Mouse (Mus musculus) lung, postnatal 0 days (tissue): ENCODE results near the gene Tpcn2. TPM values are rescaled to one million over a fixed set of nuclear protein-coding genes. Genes with fewer than 3 reads are reported as not detected.

ENCODE experiments used
- ATAC-seq: fragments of 200-750 bp; cut with Nextera tagmentation; 2 replicates; pipeline ENCODE4 v1.8.0; 2017; ENCODE audit warnings: moderate library complexity
- DNase-seq: peaks from one replicate; pipeline ENCODE4 v3.0.0-alpha.2; 2016; ENCODE audit warnings: low spot score
- H3K27ac ChIP-seq: fragments of 300-500 bp; sonication (generic); 2 replicates; pipeline ENCODE4 v1.5.1; 2014; ENCODE audit warnings: antibody characterized with exemption, mild to moderate bottlenecking, low read length, mixed read lengths
- H3K27me3 ChIP-seq: fragments of 300-500 bp; sonication (generic); replicated peaks from 2 replicates; pipeline ENCODE4 v1.6.1; 2014; ENCODE audit warnings: low read length, mixed read lengths; ENCODE audit not compliant: insufficient read depth
- H3K36me3 ChIP-seq: fragments of 300-500 bp; sonication (generic); 2 replicates; pipeline ENCODE4 v1.6.1; 2014; ENCODE audit warnings: low read length, mixed read lengths; ENCODE audit not compliant: insufficient read depth
- H3K4me1 ChIP-seq: fragments of 300-500 bp; sonication (generic); 2 replicates; pipeline ENCODE4 v1.6.1; 2014; ENCODE audit warnings: antibody characterized with exemption, low read depth, low read length, mixed read lengths; ENCODE audit not compliant: insufficient read depth
- H3K4me2 ChIP-seq: fragments of 300-500 bp; sonication (generic); replicated peaks from 2 replicates; pipeline ENCODE4 v1.6.1; 2014; ENCODE audit warnings: low read depth, mild to moderate bottlenecking, low read length, moderate library complexity, mixed read lengths
- H3K4me3 ChIP-seq: fragments of 300-500 bp; sonication (generic); 2 replicates; pipeline ENCODE4 v1.5.1; 2014; ENCODE audit warnings: low read depth, low read length
- H3K9ac ChIP-seq: fragments of 300-500 bp; sonication (generic); replicated peaks from 2 replicates; pipeline ENCODE4 v1.6.1; 2014; ENCODE audit warnings: low read depth, mild to moderate bottlenecking
- H3K9me3 ChIP-seq: fragments of 300-500 bp; sonication (generic); 2 replicates; pipeline ENCODE4 v1.6.1; 2016; ENCODE audit warnings: low read length, mixed read lengths
- CTCF ChIP-seq: IDR thresholded peaks from 2 replicates; pipeline ENCODE4 v1.5.1; 2016; ENCODE audit warnings: antibody characterized with exemption, mild to moderate bottlenecking
- EP300 ChIP-seq: IDR thresholded peaks from 2 replicates; pipeline ENCODE4 v1.6.1; 2016; ENCODE audit warnings: antibody characterized with exemption, mild to moderate bottlenecking, control low read depth
- WGBS: fragments of 180-500 bp; shearing (Covaris S2); extraction: QIAGEN DNeasy Blood & Tissue Kit; methylation state at CpG from one replicate; pipeline ENCODE4 v1.1.7; 2014; 5-methylcytosine and 5-hydroxymethylcytosine counted together
- polyA plus RNA-seq: library from polyadenylated mRNA; unstranded; fragments of >200 nt; fragmentation: Nextera tagmentation; extraction: Ambion mirVana; gene quantifications from 2 replicates; pipeline ENCODE4 v1.2.1, GENCODE M21; 2015

Tpcn2 gene
- polyA plus RNA-seq, 1 experiment from 2014 or later, result 22.7 TPM

- H3K9ac ChIP-seq, result no peak overlapping the region
- no peak overlapping the region for H3K4me2 ChIP-seq
- no peaks in the 10 kb centered on the region for H3K9me3 ChIP-seq
- TF ChIP-seq EP300 (peak; percentile 53), CTCF (no peak)
- peak; percentile 92 for ATAC-seq
- no peak overlapping the region for H3K4me3 ChIP-seq
- no peaks in the 10 kb centered on the region for H3K4me1 ChIP-seq
- no peak overlapping the region for H3K27ac ChIP-seq
- 44% methylated on average over 4 of the region's 4 CpGs for WGBS
- no peaks in the 10 kb centered on the region for H3K27me3 ChIP-seq
- H3K36me3 ChIP-seq, result no peaks in the 10 kb centered on the region
- peak; percentile 83 for DNase-seq
Observed at GRCm38 (mm10) chr7:145182388-145182787, 101.4 kb downstream of the Tpcn2 start.

- DNase-seq (peak; percentile 65), ATAC-seq (peak; percentile 5; the same call in 1 of the 2 replicates)
- Histone ChIP-seq H3K36me3 (no peaks in the 10 kb centered on the region), H3K4me1 (no peaks in the 10 kb centered on the region), H3K27me3 (no peaks in the 10 kb centered on the region), H3K4me3 (no peak overlapping the region), H3K9me3 (no peaks in the 10 kb centered on the region), H3K27ac (no peak overlapping the region), H3K9ac (no peak overlapping the region), H3K4me2 (no peak overlapping the region)
- 52% methylated on average over 11 of the region's 11 CpGs for WGBS
- TF ChIP-seq EP300 (no peak), CTCF (no peak)
Observed at GRCm38 (mm10) chr7:145181376-145182034, 102.3 kb downstream of the Tpcn2 start.

GRCm38 (mm10) chr7:145179691-145180091 is 104.1 kb downstream of the Tpcn2 start:
- ATAC-seq (no peak), DNase-seq (no peak)
- 41% methylated on average over 5 of the region's 5 CpGs for WGBS
- TF ChIP-seq EP300, result no peak
- no peak for TF ChIP-seq CTCF
- H3K4me2 ChIP-seq, result no peak overlapping the region
- H3K27ac ChIP-seq, result no peak overlapping the region
- H3K4me3 ChIP-seq, result no peak overlapping the region
- no peaks in the 10 kb centered on the region for H3K27me3 ChIP-seq
- H3K9me3 ChIP-seq, result no peaks in the 10 kb centered on the region
- H3K4me1 ChIP-seq, result no peaks in the 10 kb centered on the region
- no peaks in the 10 kb centered on the region for H3K36me3 ChIP-seq
- no peak overlapping the region for H3K9ac ChIP-seq

GRCm38 (mm10) chr7:145176750-145177589 is 106.8 kb downstream of the Tpcn2 start:
- H3K27ac ChIP-seq, result no peak overlapping the region
- H3K27me3 ChIP-seq, result no peaks in the 10 kb centered on the region
- H3K36me3 ChIP-seq, result no peaks in the 10 kb centered on the region
- H3K9me3 ChIP-seq, result no peaks in the 10 kb centered on the region
- ATAC-seq (no peak), DNase-seq (peak; percentile 9)
- no peak overlapping the region for H3K4me3 ChIP-seq
- TF ChIP-seq CTCF, result no peak
- TF ChIP-seq EP300, result no peak
- no peak overlapping the region for H3K9ac ChIP-seq
- no peak overlapping the region for H3K4me2 ChIP-seq
- 65% methylated on average over 15 of the region's 15 CpGs for WGBS
- H3K4me1 ChIP-seq, result no peaks in the 10 kb centered on the region

- Histone ChIP-seq H3K27me3 (no peaks in the 10 kb centered on the region), H3K4me2 (no peak overlapping the region), H3K9ac (no peak overlapping the region), H3K36me3 (no peaks in the 10 kb centered on the region), H3K27ac (no peak overlapping the region), H3K9me3 (no peaks in the 10 kb centered on the region), H3K4me3 (no peak overlapping the region), H3K4me1 (no peaks in the 10 kb centered on the region)
- ATAC-seq, result no peak
- no peak for DNase-seq
- no peak for TF ChIP-seq CTCF
- TF ChIP-seq EP300, result no peak
- WGBS, result 64% methylated on average over 15 of the region's 15 CpGs
Observed at GRCm38 (mm10) chr7:145173563-145173962, 110.2 kb downstream of the Tpcn2 start.

- Histone ChIP-seq H3K9ac (no peak overlapping the region), H3K27ac (no peak overlapping the region), H3K4me1 (no peaks in the 10 kb centered on the region), H3K9me3 (no peaks in the 10 kb centered on the region), H3K4me2 (no peak overlapping the region), H3K36me3 (no peaks in the 10 kb centered on the region), H3K27me3 (no peaks in the 10 kb centered on the region), H3K4me3 (no peak overlapping the region)
- TF ChIP-seq EP300, result no peak
- peak; percentile 55 for ATAC-seq
- WGBS, result 32% methylated on average over 12 of the region's 12 CpGs
- DNase-seq, result peak; percentile 40
Observed at GRCm38 (mm10) chr7:145173116-145173515, 110.7 kb downstream of the Tpcn2 start.
